Mouse (Mus musculus): ENCODE data around the gene Mboat7.
"Not testable (repeated sequence)": the region's sequence is repeated elsewhere in the genome, so short reads cannot be mapped to it uniquely, and the experiment has no call there.

DNA sequence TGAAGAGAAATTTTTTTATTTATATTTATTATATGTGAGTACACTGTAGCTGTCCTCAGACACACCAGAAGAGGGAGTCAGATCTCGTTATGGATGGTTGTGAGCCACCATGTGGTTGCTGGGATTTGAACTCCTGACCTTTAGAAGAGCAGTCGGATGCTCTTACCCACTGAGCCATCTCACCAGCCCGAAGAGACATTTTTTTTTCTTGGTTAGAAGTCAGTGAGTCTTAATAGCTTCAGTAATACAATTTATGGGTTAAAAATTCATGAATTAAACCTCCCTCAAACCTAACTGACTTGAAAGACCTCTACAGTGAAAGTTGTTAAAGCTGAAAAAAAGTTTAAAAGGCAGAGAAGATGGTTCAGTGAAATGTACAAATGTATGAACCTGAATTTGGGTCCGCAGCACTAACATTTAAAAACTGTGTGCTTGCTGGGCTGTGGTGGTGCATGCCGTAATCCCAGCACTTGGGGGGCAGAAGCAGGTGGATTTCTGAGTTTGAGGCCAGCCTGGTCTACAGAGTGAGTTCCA lies 15.2 kb upstream of the Mboat7 start:
- not testable (repeated sequence) for TF ChIP-seq HCFC1 (IDR thresholded peaks at IDR 0.05; ENCODE audit: borderline replicate concordance, insufficient read depth, low read length); MAFK (IDR thresholded peaks at IDR 0.05; ENCODE audit: insufficient read depth, low read depth, low read length); CHD2 (IDR thresholded peaks at IDR 0.05; ENCODE audit: low read depth, low read length); ZC3H11A (IDR thresholded peaks at IDR 0.05; ENCODE audit: borderline replicate concordance, low read depth, low read length); ZNF384 (IDR thresholded peaks at IDR 0.05; ENCODE audit: low read depth, low read length)
